Mouse (Mus musculus) cerebellum, adult (tissue): ENCODE data around the gene Tcf7l2.

ENCODE experiments used
- ATAC-seq: cut with Nextera tagmentation; 2 replicates; pipeline ENCODE4 v1.9.2; 2017; ENCODE audit warnings: mild to moderate bottlenecking, moderate library complexity, mixed read lengths; ENCODE audit not compliant: insufficient number of reproducible peaks, low FRiP score, low TSS enrichment

The Tcf7l2 gene

DNA sequence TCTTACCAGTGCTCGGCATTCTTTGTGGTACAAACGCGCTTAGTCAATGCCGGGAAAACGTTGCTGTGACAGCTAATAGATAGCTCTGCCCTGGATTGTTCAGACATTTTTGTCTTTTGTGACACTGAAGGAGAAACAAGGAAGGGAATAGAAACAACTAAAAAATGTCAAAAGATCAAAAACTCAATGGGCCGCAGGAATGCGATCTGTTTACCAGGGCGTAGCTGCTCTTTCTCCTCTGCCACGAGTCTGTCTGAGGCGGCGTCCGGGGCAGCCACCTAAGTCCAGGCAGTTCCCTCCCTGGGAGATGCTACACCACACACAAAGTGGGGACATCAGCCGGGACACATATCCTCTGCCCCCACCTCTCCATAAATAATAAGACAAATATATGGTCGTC is 144.9 kb downstream of the Tcf7l2 start:
- ATAC-seq, result no peak

DNA sequence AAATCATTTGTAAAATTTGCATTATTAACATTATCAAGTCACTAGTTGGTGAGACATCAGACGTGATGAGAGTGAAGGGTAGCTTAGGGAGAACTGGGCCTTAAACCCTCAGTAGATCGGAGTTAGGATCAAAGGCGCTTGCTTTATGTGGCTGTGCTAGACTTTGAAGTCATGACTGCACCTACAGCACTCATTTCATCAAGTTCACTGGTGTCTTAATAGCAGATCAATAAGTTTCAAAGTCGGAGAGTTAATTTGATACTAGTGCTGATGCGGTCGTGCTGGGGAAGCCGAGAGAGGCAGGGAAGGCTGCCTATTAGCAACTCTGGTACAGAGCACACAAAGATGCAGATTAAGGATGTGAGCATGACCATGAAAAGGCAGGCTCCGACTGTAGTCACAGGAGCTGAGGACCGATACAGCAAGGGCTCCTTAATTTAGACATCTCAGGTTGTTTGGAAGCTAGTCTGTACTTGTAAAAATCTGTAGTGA is 150.1 kb downstream of the Tcf7l2 start:
- no peak for ATAC-seq

DNA sequence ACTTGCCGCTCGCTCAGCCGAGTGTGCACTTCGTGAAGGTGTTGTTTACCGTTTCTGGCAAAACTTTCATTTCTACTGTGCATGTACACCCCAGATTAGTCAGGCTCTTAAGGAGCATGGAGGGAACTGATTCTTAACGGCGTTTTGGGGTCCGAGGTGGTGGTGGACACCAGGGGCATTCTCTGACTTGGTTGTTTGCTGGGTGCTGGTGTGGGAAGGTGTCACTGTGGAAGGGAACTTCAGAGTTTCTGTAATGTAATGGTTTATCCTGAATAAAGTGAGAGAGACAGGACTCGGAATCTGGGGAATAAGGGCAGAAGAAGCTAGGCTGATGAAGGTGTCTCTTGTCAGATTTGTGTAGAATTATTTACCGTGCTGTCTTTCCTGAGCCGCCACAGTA is 151.9 kb downstream of the Tcf7l2 start:
- ATAC-seq, result no peak

DNA sequence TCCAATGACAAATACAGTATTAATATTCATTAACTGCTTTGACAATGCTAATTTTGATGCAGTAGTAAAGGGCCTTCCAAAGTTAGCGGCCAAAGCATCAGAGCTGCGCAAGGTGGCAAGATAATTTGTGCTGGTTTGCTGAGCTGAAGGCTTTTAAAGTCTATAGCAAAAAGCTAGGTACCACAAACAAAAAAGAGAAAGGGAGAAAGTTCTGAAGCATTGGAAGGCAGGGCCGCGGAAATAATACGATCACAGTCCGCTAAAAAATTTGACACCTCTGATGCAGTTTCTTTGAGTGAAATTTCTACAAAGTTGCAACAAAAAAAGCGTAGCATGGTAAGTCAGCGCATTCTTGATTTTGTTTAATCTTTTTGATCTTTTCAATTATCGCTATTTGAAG is 152.8 kb downstream of the Tcf7l2 start:
- no peak for ATAC-seq

DNA sequence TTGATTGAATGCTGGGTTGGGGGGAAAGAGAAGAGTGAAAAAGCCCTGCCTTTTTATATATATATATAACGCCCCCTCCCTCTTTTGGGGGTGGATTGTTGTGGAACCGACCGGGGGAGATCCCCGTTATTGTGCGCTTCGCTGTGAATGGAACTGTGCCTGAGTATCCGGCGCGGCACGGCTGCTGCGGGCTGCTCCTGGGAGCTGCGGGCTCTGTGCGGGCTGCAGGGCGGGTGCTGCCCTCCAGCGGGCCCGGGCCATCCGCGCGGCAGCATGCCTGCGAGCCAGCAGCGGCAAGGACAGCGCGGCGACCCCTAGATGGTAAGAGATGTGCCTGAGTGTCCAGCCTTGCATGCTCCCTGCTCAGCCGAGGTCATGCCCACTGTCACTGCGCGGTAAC is 153.7 kb downstream of the Tcf7l2 start:
- no peak for ATAC-seq

DNA sequence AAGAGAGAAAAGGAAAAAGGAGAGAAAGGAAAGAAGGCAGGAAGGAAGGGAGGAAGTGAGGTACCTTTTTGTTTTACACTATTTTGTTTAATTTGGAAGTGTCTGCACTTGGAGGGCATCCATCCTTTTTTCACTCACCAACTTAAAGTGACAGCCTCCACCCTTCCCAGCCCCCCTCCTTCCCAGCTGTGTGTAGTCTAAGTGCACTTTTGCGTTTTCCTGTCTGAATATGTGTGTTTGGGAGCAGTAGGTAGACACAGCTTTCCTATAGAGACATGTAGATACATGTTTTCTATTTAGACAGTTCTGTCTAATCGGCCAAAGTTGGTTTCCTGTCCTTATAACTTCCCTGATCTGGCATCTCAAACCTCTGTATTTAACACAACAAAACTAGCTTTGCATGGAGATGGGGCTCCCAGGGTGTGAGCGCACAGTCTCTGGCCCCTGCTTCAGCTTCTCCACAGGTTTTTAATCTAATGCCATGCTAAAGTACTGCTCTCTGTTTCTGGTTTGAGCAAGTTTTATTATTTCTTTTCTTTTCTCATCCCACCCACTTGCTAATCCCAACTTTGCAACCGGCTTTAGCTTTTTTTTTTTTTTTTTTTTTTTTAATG is 154.3 kb downstream of the Tcf7l2 start:
- no peak for ATAC-seq

DNA sequence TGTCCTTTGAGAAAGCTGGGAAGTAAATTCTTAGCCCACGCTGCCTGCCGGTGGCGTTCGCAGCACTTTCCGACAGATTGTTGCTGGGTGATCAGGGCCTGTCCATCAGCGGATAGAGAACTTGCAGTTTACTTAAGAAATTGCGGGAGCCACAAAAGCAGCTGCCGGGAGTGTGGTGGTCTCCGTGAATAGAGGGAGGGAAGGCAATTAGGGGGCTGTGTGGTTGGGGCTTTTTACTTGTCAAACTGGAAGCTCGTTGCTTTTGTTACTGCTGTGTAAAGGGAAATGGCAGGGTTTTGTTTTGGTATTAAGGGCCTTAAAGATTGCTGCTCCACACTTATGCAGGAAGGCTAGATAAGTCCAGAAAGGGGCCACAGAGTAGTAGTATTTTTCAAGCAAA is 155.0 kb downstream of the Tcf7l2 start:
- ATAC-seq, result no peak

DNA sequence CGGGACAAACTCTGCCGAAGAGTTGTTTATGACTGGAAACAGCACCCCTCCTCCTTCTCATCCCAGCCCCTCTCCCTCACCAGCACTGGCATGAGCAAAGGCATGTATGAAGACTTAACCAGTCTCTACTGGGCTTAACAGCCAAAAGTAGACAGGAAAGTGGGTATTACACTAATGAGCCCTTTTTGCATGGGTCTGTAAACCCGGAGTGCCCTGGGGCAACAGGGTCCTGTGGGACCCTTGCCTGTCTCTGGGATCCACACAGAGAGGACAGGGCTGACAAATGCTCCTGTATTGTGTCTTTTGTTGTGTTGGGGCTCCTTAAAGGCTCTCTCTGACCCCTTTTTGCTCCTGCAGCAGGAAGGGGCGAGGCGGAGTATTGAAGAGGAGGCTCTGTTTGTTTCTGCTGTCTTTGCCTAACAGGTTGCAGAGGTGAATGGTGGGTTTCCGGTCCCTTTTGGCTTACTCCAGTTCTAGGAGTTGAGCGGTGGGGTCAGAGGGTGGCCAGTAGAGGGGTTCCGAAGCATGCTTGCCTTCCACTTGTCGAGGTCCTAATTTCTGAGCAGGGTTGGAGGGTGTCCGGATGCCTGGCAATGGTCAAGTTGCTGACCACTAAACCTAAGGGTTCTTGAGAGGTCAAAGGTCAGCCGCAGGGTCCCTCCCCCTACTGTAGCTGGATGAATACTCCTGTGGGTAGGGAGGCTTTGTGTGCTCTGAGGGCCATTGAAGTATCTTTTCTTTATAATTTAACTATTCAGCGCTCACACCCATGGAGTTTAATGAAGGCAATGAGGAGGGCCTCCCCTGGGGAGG is 161.2 kb downstream of the Tcf7l2 start:
- ATAC-seq, result no peak

DNA sequence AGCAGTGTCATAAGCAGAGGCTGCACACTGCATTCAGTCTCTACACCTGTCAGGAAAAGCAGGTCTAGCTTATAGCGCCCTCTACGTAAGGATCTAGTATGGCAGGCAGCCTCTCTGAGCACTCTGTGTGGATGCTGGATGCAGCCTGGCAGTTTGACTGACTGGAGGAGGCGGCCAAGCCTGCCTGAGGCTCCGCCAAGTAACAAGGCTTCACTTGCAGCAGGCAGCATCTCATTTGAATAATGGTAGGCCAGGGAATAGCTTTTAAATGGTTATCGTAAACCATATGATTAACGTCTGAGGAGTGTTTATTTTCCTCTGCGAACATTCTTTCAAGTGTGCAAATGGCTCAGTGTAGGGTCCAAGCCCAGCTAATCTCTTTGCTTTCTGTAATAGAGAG is 167.4 kb downstream of the Tcf7l2 start:
- ATAC-seq, result no peak

DNA sequence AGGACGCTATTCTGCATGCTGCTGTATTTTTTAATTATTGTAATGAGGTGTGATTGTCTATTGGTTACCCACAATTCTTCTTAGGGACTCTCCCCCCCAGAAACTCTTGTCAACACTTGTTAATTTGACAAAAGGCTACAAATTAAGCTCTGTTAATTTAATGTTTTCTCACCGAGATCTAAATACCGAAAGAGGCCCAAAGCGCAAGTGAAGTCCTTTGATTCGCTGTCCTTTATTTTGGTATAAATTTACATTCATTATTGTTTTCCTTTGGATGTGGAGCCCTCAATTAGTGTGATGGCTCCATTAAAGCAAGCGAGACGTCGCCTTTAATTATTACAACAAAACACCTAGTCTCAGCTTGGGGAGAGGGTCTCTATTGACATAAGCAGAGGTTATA is 170.3 kb downstream of the Tcf7l2 start:
- ATAC-seq, result no peak

DNA sequence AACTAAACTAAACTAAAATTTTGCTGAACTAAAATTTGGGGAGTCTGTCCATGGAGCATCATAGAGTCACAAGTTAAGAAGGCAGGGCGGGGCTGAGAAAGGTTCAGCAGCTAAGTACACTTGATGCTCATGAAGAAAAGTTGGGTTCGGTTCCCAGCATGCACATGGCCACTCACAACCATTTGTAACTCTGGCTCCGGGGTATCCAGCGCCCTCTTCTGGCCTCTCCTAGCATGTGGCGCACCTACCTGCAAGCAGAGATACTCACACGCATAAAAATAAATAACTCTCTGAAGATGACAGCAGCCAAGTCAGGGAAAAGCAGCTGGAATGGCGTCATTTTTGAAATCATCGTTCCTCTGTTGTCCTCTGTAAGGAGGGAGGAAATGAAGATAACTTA is 171.2 kb downstream of the Tcf7l2 start:
- ATAC-seq, result no peak

DNA sequence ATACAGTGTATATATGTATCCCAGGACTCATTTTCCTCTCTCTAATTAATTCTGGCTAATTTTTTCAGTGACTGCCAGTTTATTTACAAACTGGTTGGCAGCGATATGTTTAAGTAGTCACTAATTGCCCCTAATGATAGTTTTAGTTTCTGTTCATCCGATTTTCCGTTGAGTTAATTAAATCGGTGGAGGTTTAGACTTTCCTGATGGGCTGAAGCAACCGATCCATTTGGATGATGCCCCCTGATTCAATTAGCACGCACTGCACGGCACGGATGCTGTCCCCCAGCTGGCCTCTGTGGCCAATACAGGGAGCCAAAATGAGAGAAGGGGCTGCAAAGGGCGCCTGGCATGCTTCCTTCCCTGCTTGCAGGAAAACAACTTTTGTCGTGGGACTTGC is 172.0 kb downstream of the Tcf7l2 start:
- no peak for ATAC-seq

DNA sequence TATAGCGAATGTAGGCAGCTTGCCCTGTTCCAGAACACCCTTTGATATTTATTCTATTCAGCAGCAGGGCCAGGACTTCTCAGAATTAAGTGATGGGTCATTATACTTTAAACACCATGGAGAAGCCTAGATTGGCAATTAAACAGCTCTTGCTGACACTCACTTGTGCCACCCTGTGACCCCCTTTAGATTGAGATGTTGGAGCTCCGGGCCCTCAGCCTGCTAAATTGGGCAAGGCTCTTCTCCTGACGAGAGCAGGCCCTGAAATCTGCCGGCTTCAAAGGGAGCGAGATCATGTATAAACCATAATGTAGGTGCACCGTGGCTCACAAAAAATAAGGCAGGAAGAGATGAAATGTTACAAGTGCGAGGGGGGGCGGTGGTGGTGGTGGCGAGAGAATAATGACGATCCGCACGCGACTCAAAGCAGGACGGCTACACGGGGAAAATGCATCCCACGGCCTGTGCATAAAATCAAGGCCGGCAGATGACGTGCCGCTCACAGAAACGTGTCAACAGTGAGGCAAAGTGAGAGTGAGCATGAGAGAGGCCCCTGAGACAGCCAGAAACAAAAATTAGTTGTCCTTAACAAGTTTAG is 173.1 kb downstream of the Tcf7l2 start:
- no peak for ATAC-seq

DNA sequence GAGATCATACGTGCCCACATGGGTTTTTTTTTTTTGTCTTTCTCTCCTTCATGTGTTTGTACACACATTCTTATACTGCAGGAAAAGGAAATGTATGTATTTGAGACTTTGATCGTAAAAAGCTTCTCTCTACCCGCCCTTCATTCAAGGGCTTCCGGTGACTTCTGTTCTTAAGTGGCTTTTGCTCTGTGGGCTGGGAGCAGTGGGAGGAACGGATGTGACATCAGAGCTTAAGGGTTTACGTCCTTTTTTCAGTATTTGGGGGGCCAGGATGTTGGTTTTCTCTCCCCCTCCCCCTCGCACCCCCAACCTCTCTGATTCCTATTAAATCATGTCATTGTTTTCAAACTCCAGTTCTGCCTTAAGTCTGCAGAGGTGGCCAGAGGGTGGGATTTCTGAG is 173.9 kb downstream of the Tcf7l2 start:
- ATAC-seq, result no peak

DNA sequence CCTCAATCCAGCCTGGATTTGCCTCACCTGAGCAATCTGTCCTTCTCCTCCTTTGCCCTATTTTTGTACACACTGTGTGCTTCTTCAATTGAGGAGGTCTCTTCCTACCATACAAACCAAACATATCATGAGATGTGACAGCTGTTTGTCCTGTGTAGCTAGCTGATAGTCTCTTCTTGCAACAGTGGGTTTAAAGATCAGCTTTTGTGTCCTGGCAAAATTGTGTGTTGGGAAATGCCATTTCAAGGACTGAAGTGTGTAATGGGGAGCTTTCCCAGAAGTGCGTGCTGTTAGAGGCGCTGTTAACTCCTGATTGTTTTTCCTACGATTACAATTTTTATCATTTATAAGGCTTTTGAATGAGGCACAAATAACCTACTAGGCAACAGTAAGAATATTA is 174.6 kb downstream of the Tcf7l2 start:
- ATAC-seq, result no peak

DNA sequence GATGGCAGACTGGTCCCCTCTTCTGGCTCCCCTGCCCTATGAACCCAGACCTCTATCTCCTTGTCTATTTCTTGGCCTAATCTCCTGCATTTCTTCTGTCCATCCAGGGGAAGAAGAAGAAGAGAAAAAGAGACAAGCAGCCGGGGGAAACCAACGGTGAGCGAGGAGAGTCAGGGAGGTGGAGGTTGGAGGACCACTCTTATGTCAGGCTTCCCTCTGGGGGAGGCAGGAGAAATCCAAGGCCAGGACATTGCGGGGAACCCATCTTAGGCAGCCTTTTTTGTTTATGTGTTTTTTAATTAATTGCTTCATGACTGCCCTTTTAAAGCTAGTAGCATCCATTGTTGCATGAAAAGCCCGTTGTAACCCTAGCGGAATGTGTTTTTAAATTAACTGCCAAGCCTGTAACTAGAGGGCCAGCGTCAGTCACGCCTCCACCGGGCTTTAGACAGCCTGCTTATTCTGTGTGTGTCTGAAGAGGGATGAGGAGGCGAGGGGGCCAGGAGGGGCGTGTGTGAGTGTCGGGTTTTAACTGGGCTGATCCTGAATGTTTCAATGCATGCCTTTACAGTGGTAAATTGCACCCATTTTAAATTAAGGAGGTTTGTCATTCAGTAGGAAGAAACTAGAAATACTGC is 182.3 kb downstream of the Tcf7l2 start:
- no peak for ATAC-seq

DNA sequence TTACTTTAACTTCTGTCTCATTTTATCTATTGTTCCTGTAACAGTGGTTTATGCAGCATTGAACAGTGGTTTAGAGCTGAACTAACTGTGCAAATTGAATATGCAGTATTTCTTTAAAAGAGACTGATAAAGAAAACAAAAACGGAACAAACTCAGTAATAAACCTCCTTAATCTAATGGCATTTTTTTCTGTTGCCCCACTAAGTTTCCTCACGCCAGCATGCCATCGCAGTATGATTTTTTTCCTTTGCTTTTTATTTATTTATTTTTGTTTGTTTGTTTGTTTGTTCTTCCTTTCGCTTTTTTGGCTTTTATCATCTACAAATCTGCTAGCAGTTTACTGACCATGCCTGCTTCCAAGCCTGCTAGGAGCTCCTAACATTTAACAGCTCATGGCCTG is 183.2 kb downstream of the Tcf7l2 start:
- no peak for ATAC-seq

DNA sequence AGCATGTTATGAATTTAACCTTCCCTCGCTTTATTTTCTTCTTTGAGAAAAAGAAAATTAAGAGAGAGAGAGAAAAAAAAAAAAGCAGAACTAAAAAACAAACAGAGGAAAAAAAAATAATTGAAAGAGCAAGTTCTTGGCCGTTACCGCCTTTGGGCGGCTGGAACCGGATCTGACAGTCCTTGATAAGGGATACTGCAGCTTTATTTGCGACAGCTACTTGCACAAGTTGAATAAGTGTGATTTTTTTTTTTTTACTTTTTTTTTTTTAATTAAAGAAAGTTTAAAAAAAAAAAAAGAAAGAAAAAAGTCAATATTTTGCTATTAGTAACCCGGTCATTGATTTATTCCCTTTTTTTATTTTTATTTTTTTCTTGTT is 183.8 kb downstream of the Tcf7l2 start:
- ATAC-seq, result no peak

DNA sequence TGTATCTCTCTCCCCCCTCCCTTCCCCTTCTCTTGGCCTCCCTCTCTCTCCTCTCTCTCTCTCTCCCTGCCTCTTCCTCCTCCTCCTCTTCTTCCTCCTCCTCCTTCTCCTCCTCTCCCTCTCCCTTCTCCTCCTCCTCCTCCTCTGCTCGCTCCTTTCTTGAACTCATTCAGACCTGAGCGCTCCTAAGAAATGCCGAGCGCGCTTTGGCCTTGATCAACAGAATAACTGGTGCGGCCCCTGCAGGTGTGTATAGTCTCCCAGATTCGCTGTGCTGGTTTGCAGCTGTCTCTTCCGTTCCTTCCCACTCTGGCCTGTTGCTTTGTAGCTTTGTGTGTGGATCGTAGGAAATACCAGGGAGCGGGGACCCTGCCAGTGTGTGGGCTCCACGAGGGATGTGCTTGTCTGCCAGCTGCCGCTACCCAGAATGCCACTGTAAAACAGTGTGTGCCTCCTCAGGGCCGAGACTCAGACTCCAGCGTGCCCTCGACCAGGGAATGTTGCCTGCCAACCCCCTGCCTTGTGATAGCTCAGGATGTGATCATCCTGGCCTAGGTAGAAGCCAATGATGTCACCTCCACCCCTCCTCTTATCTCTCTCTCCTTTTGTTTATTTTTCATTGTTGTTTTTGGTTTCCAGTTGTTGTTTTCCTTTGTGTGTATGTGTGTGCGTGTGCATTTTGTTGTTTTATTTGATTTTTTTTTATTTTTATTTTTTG is 184.3 kb downstream of the Tcf7l2 start:
- ATAC-seq, result no peak

DNA sequence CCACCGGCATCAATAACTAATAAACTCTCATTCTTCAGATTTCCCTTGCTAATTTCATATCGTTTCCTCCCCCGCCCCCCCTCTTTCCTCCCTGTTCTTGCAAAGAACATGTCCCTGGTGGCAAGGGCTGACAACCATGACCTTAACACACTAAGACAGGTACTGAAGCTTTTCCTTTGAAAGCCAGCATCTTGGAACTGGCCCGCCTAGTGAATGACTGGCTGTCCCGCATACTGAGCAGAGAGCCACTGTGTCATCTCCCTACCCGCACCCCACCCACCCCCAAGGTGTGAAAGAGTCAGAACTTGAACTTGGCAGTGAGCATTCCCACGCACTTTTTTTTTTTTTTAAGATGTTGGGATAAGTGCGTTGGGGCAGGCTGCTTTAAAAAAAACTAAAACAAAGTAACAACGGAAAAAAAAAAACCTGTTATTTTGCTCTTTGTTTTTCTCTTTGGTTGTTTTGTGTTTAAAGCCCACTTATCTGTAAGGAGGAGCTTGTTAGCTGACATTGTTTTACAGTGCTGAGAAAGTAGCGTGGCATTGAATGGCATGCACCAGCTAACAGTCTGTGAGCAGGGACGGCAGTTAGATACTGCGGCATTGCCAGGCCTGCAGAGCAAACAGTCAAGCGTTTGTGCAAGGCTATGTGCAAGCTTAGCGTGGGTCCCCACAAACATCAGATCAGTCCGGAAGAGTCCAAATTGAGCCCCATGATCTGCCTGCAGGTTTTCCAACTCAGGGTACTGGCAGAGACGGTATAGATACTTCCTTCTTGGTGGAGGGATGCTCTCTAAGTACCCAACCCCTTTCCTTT is 185.4 kb downstream of the Tcf7l2 start:
- ATAC-seq, result no peak
